Mouse (Mus musculus) liver, embryonic 12.5 days (tissue): ENCODE measurements at regions not wholly inside any gene's neighbourhood (a gene's known extent, or its start where the extent isn't known, plus 50 kb on each side); places are given as distances from the start of the nearest gene placed in this dataset.

Experiments
- ATAC-seq: fragments of 200-750 bp; cut with Nextera tagmentation; 2 replicates; pipeline ENCODE4 v1.8.0; 2017; ENCODE audit warnings: moderate number of reproducible peaks, mild to moderate bottlenecking, moderate library complexity
- H3K27ac ChIP-seq: fragments of 300-500 bp; sonication (generic); 2 replicates; pipeline ENCODE4 v1.5.1; 2016; ENCODE audit warnings: mild to moderate bottlenecking
- H3K27me3 ChIP-seq: fragments of 300-500 bp; sonication (generic); replicated peaks from 2 replicates; pipeline ENCODE4 v1.6.1; 2016; ENCODE audit warnings: mild to moderate bottlenecking, moderate library complexity
- H3K36me3 ChIP-seq: fragments of 300-500 bp; sonication (generic); 2 replicates; pipeline ENCODE4 v1.6.1; 2016; ENCODE audit warnings: mild to moderate bottlenecking, moderate library complexity
- H3K4me1 ChIP-seq: fragments of 300-500 bp; sonication (generic); 2 replicates; pipeline ENCODE4 v1.6.1; 2016
- H3K4me2 ChIP-seq: fragments of 300-500 bp; sonication (generic); 2 replicates; pipeline ENCODE4 v1.6.1; 2016; ENCODE audit warnings: mild to moderate bottlenecking, moderate library complexity
- H3K4me3 ChIP-seq: fragments of 300-500 bp; sonication (generic); 2 replicates; pipeline ENCODE4 v1.5.1; 2016; ENCODE audit warnings: mild to moderate bottlenecking, moderate library complexity
- H3K9ac ChIP-seq: fragments of 300-500 bp; sonication (generic); 2 replicates; pipeline ENCODE4 v1.6.1; 2016; ENCODE audit warnings: mild to moderate bottlenecking, moderate library complexity
- H3K9me3 ChIP-seq: fragments of 300-500 bp; sonication (generic); replicated peaks from 2 replicates; pipeline ENCODE4 v1.6.1; 2016; ENCODE audit warnings: mild to moderate bottlenecking, moderate library complexity
- WGBS: fragments of 180-500 bp; shearing (Covaris S2); methylation state at CpG from one replicate; pipeline ENCODE4 v1.1.7; 2016; ENCODE audit not compliant: insufficient replicate concordance; 5-methylcytosine and 5-hydroxymethylcytosine counted together

GRCm38 (mm10) chr4:55603821-55604435, 71.7 kb upstream of the Klf4 start:
- H3K27ac ChIP-seq: no peak overlapping the region
- no peaks in the 10 kb centered on the region for H3K36me3 ChIP-seq
- ATAC-seq: no peak
- 0 out of 2 replicates have a peak, but pooled peaks cover 7% of the 10 kb centered on the region for H3K27me3 ChIP-seq
- 76% methylated on average over 4 of the region's 4 CpGs for WGBS
- 0 out of 2 replicates have a peak, but pooled peaks cover 4% of the 10 kb centered on the region for H3K4me1 ChIP-seq
- no peak overlapping the region for H3K4me2 ChIP-seq
- no peak overlapping the region for H3K9ac ChIP-seq
- H3K4me3 ChIP-seq: no peak overlapping the region
- H3K9me3 ChIP-seq: no peaks in the 10 kb centered on the region

GRCm38 (mm10) chr4:55595203-55595602, 62.9 kb upstream of the Klf4 start:
- Histone ChIP-seq H3K4me1 (no peaks in the 10 kb centered on the region), H3K9ac (no peak overlapping the region), H3K9me3 (no peaks in the 10 kb centered on the region), H3K4me3 (no peak overlapping the region), H3K27me3 (peaks cover 17% of the 10 kb centered on the region), H3K36me3 (no peaks in the 10 kb centered on the region), H3K27ac (no peak overlapping the region), H3K4me2 (no peak overlapping the region)
- WGBS: 60% methylated on average over 7 of the region's 7 CpGs
- ATAC-seq: no peak

DNA sequence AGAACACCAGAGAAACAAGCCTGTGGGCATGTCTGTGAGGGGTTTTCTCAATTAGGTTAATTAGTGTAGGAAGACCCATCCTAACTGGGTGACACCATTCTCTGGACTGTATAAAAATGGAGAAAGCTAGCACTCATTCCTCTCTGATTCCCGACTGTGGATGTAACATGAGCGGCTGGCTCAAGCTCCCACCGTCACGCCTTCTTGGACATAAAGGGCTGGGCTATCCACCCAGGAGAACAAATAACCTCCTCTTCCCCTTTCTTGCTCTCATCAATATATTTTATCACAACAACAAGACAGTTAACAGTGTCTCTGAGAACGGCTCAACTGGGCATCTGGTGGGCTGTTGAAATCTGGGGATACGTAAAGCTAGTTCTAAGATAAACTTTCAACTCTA, 62.4 kb upstream of the Klf4 start:
- 63% methylated on average over 6 of the region's 6 CpGs for WGBS
- no peak for ATAC-seq
- Histone ChIP-seq H3K27ac (no peak overlapping the region), H3K9ac (no peak overlapping the region), H3K36me3 (no peaks in the 10 kb centered on the region), H3K27me3 (peaks cover 17% of the 10 kb centered on the region), H3K4me3 (no peak overlapping the region), H3K4me1 (no peaks in the 10 kb centered on the region), H3K4me2 (no peak overlapping the region), H3K9me3 (no peaks in the 10 kb centered on the region)

DNA sequence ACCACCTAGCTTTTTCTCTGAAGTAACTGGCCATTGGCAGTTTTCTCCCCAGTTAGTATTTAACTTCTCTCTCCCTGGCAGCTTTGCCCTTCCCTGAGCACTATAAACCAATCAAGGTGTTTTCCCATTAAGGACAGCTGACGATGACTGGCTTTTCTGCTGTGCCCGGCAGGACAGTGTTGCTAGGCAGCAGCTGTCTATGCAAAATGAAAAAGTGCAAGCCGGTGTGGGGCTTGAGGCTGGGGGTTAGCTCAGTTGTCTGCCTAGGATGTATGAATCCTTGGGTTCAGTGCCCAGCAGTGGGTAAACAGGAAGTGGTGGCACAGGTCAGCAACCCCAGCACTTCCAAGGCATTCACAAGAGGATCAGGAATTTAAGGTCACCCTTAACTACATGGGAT, 60.9 kb upstream of the Klf4 start:
- Histone ChIP-seq H3K4me3 (no peak overlapping the region), H3K27ac (no peak overlapping the region), H3K4me2 (no peak overlapping the region), H3K4me1 (no peaks in the 10 kb centered on the region), H3K9me3 (no peaks in the 10 kb centered on the region), H3K27me3 (peaks cover 17% of the 10 kb centered on the region), H3K36me3 (no peaks in the 10 kb centered on the region), H3K9ac (no peak overlapping the region)
- WGBS: 47% methylated on average over 3 of the region's 3 CpGs
- no peak for ATAC-seq

GRCm38 (mm10) chr4:55586212-55586611, 53.9 kb upstream of the Klf4 start:
- H3K36me3 ChIP-seq: no peaks in the 10 kb centered on the region
- WGBS: 41% methylated on average over 3 of the region's 3 CpGs
- no peak overlapping the region for H3K27ac ChIP-seq

GRCm38 (mm10) chr4:55583589-55583988, 51.3 kb upstream of the Klf4 start:
- Histone ChIP-seq H3K4me2 (no peak overlapping the region), H3K9me3 (no peaks in the 10 kb centered on the region), H3K27me3 (peaks cover 23% of the 10 kb centered on the region; the same call in 1 of the 2 replicates), H3K4me1 (no peaks in the 10 kb centered on the region), H3K27ac (no peak overlapping the region), H3K9ac (no peak overlapping the region), H3K4me3 (no peak overlapping the region), H3K36me3 (no peaks in the 10 kb centered on the region)
- 53% methylated on average over 8 of the region's 8 CpGs for WGBS
- no peak for ATAC-seq

More at GRCm38 (mm10) chr4:55586212-55586611, 53.9 kb upstream of the Klf4 start:
- no peaks in the 10 kb centered on the region for H3K9me3 ChIP-seq
- H3K9ac ChIP-seq: no peak overlapping the region
- no peaks in the 10 kb centered on the region for H3K4me1 ChIP-seq
- ATAC-seq: no peak
- no peak overlapping the region for H3K4me2 ChIP-seq
- H3K27me3 ChIP-seq: peaks cover 21% of the 10 kb centered on the region; the same call in 1 of the 2 replicates
- H3K4me3 ChIP-seq: no peak overlapping the region
